Mouse (Mus musculus): ENCODE results near the gene Sorcs3. TPM values are rescaled to one million over a fixed set of nuclear protein-coding genes. Genes with fewer than 3 reads are reported as not detected.

Sorcs3 gene
- 0.57 and 1.1 TPM in 2 replicates for polyA plus RNA-seq (2011; ENCODE audit: insufficient read depth, insufficient read length, low replicate concordance, missing spikeins)

- no peak for TF ChIP-seq CTCF (IDR thresholded peaks at IDR 0.05; ENCODE audit: control insufficient read depth, insufficient read depth, low read length)
- no peak for TF ChIP-seq POLR2A (IDR thresholded peaks at IDR 0.05; ENCODE audit: borderline replicate concordance, control insufficient read depth, low read depth, low read length)
- no peak within 1 kb of the TSS for H3K4me3 ChIP-seq (replicated peaks; ENCODE audit: control insufficient read depth, low read depth, low read length)
- WGBS: 5% methylated on average over 70 of the region's 70 CpGs
- H3K27ac ChIP-seq (ENCODE audit: control insufficient read depth, insufficient read depth, low read depth, low read length, poor library complexity): no peak within 1 kb of the TSS; the same call in 1 of the 2 replicates
- no peaks in the 10 kb centered on the region for H3K4me1 ChIP-seq (ENCODE audit: control insufficient read depth, insufficient read depth, low read length)
Measured at GRCm38 (mm10) chr19:48205929-48206814, at the start of gene Sorcs3. Gene Sorcs3 (plus strand): TSS chr19:48206025.

GRCm38 (mm10) chr19:48165341-48165740 lies 40.5 kb upstream of the Sorcs3 start:
- TF ChIP-seq CTCF (IDR thresholded peaks at IDR 0.05; ENCODE audit: control insufficient read depth, insufficient read depth, low read length): no peak
- TF ChIP-seq POLR2A (IDR thresholded peaks at IDR 0.05; ENCODE audit: borderline replicate concordance, control insufficient read depth, low read depth, low read length): no peak
- Histone ChIP-seq H3K27ac (ENCODE audit: control insufficient read depth, insufficient read depth, low read depth, low read length, poor library complexity) (no peak overlapping the region), H3K4me1 (ENCODE audit: control insufficient read depth, insufficient read depth, low read length) (no peaks in the 10 kb centered on the region), H3K4me3 (replicated peaks; ENCODE audit: control insufficient read depth, low read depth, low read length) (no peak overlapping the region)
- WGBS: 85% methylated on average over 3 of the region's 3 CpGs

- Histone ChIP-seq H3K27ac (ENCODE audit: control insufficient read depth, insufficient read depth, low read depth, low read length, poor library complexity) (no peak overlapping the region), H3K4me1 (ENCODE audit: control insufficient read depth, insufficient read depth, low read length) (no peaks in the 10 kb centered on the region), H3K4me3 (replicated peaks; ENCODE audit: control insufficient read depth, low read depth, low read length) (no peak overlapping the region)
- WGBS: 31% methylated on average over 1 of the region's 1 CpGs
- TF ChIP-seq CTCF (IDR thresholded peaks at IDR 0.05; ENCODE audit: control insufficient read depth, insufficient read depth, low read length) (no peak), POLR2A (IDR thresholded peaks at IDR 0.05; ENCODE audit: borderline replicate concordance, control insufficient read depth, low read depth, low read length) (no peak)
Measured at GRCm38 (mm10) chr19:48167110-48167509, 38.7 kb upstream of the Sorcs3 start.

GRCm38 (mm10) chr19:48168284-48168683 lies 37.5 kb upstream of the Sorcs3 start:
- Histone ChIP-seq H3K4me1 (ENCODE audit: control insufficient read depth, insufficient read depth, low read length) (no peaks in the 10 kb centered on the region), H3K27ac (ENCODE audit: control insufficient read depth, insufficient read depth, low read depth, low read length, poor library complexity) (no peak overlapping the region), H3K4me3 (replicated peaks; ENCODE audit: control insufficient read depth, low read depth, low read length) (no peak overlapping the region)
- TF ChIP-seq POLR2A (IDR thresholded peaks at IDR 0.05; ENCODE audit: borderline replicate concordance, control insufficient read depth, low read depth, low read length) (no peak), CTCF (IDR thresholded peaks at IDR 0.05; ENCODE audit: control insufficient read depth, insufficient read depth, low read length) (no peak)
- WGBS: 52% methylated on average over 5 of the region's 5 CpGs

GRCm38 (mm10) chr19:48174717-48175116 lies 31.1 kb upstream of the Sorcs3 start:
- 70% methylated on average over 4 of the region's 4 CpGs for WGBS
- no peak for TF ChIP-seq POLR2A (IDR thresholded peaks at IDR 0.05; ENCODE audit: borderline replicate concordance, control insufficient read depth, low read depth, low read length)
- TF ChIP-seq CTCF (IDR thresholded peaks at IDR 0.05; ENCODE audit: control insufficient read depth, insufficient read depth, low read length): no peak
- Histone ChIP-seq H3K27ac (ENCODE audit: control insufficient read depth, insufficient read depth, low read depth, low read length, poor library complexity) (no peak overlapping the region), H3K4me1 (ENCODE audit: control insufficient read depth, insufficient read depth, low read length) (no peaks in the 10 kb centered on the region), H3K4me3 (replicated peaks; ENCODE audit: control insufficient read depth, low read depth, low read length) (no peak overlapping the region)

GRCm38 (mm10) chr19:48203928-48204470 lies 1.8 kb upstream of the Sorcs3 start:
- Histone ChIP-seq H3K4me3 (replicated peaks; ENCODE audit: control insufficient read depth, low read depth, low read length) (no peak overlapping the region), H3K27ac (ENCODE audit: control insufficient read depth, insufficient read depth, low read depth, low read length, poor library complexity) (no peak overlapping the region), H3K4me1 (ENCODE audit: control insufficient read depth, insufficient read depth, low read length) (no peaks in the 10 kb centered on the region)
- WGBS: 6% methylated on average over 22 of the region's 22 CpGs
- no peak for TF ChIP-seq POLR2A (IDR thresholded peaks at IDR 0.05; ENCODE audit: borderline replicate concordance, control insufficient read depth, low read depth, low read length)
- TF ChIP-seq CTCF (IDR thresholded peaks at IDR 0.05; ENCODE audit: control insufficient read depth, insufficient read depth, low read length): peak; percentile 18; the same call in 1 of the 2 replicates

GRCm38 (mm10) chr19:48204476-48204875 lies 1.3 kb upstream of the Sorcs3 start:
- WGBS: 3% methylated on average over 8 of the region's 8 CpGs
- Histone ChIP-seq H3K4me3 (replicated peaks; ENCODE audit: control insufficient read depth, low read depth, low read length) (no peak overlapping the region), H3K27ac (ENCODE audit: control insufficient read depth, insufficient read depth, low read depth, low read length, poor library complexity) (no peak overlapping the region), H3K4me1 (ENCODE audit: control insufficient read depth, insufficient read depth, low read length) (no peaks in the 10 kb centered on the region)
- no peak for TF ChIP-seq POLR2A (IDR thresholded peaks at IDR 0.05; ENCODE audit: borderline replicate concordance, control insufficient read depth, low read depth, low read length)
- TF ChIP-seq CTCF (IDR thresholded peaks at IDR 0.05; ENCODE audit: control insufficient read depth, insufficient read depth, low read length): no peak
